ENCODE assay signal across 23 mouse cellular contexts in the genomic region with DNA sequence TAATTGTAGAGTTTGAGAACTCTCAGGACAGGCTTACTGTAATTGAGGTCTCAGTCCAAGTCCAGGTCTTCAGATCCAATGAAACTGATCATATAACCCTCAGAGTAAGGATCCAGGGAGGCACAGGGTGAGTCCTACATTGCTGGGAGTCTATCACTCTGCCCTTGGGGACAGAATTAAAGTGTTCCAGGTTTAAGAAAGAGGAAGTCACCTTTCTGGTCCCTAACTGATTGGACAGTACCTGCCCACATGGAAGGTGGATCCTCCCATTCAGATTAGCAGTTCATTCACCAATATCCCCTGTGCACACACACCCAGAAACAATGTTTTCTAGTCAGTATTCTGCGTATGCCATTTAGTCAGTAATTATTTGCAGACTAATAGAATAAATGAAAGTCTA. TPM values are rescaled to one million over a fixed set of nuclear protein-coding genes. Genes with fewer than 3 reads are reported as not detected.
DNase-seq lines count a peak whose midpoint lies in the region; ATAC-seq and TF ChIP-seq lines count a peak whose summit lies in the region.
"Had no signal": no experiment of that assay in that cellular context is flagged by ENCODE, and none has a peak within 500 bp of the region (broad histone marks: within the 10 kb centered on the region; RNA-seq: fewer than 3 reads in every experiment).

A gene (minus strand): TSS at position 166 of the 400 bp plus-strand sequence.

- no peak for TF ChIP-seq CTCF in liver, postnatal 0 days (IDR thresholded peaks at IDR 0.05; ENCODE audit: low read depth)
- no peak for TF ChIP-seq CTCF in olfactory bulb, adult 2 months (IDR thresholded peaks at IDR 0.05; ENCODE audit: insufficient read depth, low read depth, low read length)

- TF ChIP-seq EP300 in liver, postnatal 0 days (IDR thresholded peaks at IDR 0.05; ENCODE audit: low read depth): no peak

- WGBS in hindbrain, embryonic 13.5 days: 88% methylated on average over 1 of the region's 1 CpGs
- WGBS in hindbrain, embryonic 14.5 days: 93% methylated on average over 1 of the region's 1 CpGs
- WGBS in liver, postnatal 0 days (ENCODE audit: insufficient replicate concordance): 74% methylated on average over 1 of the region's 1 CpGs
- 94% methylated on average over 1 of the region's 1 CpGs for WGBS in liver, embryonic 11.5 days
- WGBS in olfactory bulb, adult 2 months: 86% methylated on average over 1 of the region's 1 CpGs

- no peaks in the 10 kb centered on the region for H3K27me3 ChIP-seq in hindbrain, embryonic 13.5 days
- H3K27me3 ChIP-seq in hindbrain, embryonic 14.5 days (ENCODE audit: control insufficient read depth, insufficient read depth, low read length): no peaks in the 10 kb centered on the region
- no peaks in the 10 kb centered on the region for H3K27me3 ChIP-seq in liver, postnatal 0 days (ENCODE audit: insufficient read depth, low read length)
- no peaks in the 10 kb centered on the region for H3K27me3 ChIP-seq in liver, embryonic 11.5 days (replicated peaks; ENCODE audit: control insufficient read depth, insufficient read depth, low read length)
- H3K27me3 ChIP-seq: embryonic facial prominence, embryonic 13.5 days; embryonic facial prominence, embryonic 15.5 days; forebrain, embryonic 12.5 days had no signal

- ATAC-seq in hindbrain, embryonic 13.5 days (ENCODE audit: low FRiP score): no peak
- ATAC-seq in hindbrain, embryonic 14.5 days (ENCODE audit: low FRiP score): no peak
- ATAC-seq in liver, postnatal 0 days: no peak
- no peak for ATAC-seq in liver, embryonic 11.5 days (replicated peaks; ENCODE audit: low FRiP score)

- H3K9me3 ChIP-seq in hindbrain, embryonic 13.5 days: no peaks in the 10 kb centered on the region
- no peaks in the 10 kb centered on the region for H3K9me3 ChIP-seq in hindbrain, embryonic 14.5 days (ENCODE audit: control insufficient read depth, low read length)
- no peaks in the 10 kb centered on the region for H3K9me3 ChIP-seq in liver, postnatal 0 days (ENCODE audit: low read length)
- H3K9me3 ChIP-seq in liver, embryonic 11.5 days (ENCODE audit: control insufficient read depth, low read length): no peaks in the 10 kb centered on the region
- H3K9me3 ChIP-seq: embryonic facial prominence, embryonic 13.5 days; embryonic facial prominence, embryonic 15.5 days; forebrain, embryonic 10.5 days; forebrain, embryonic 12.5 days had no signal

- no peak within 1 kb of the TSS for H3K4me2 ChIP-seq in hindbrain, embryonic 13.5 days
- no peak within 1 kb of the TSS for H3K4me2 ChIP-seq in hindbrain, embryonic 14.5 days (replicated peaks)
- H3K4me2 ChIP-seq in liver, postnatal 0 days (ENCODE audit: low read depth, low read length): no peak within 1 kb of the TSS
- no peak within 1 kb of the TSS for H3K4me2 ChIP-seq in liver, embryonic 11.5 days
- H3K4me2 ChIP-seq: embryonic facial prominence, embryonic 13.5 days; embryonic facial prominence, embryonic 15.5 days; forebrain, embryonic 12.5 days had no signal

- H3K27ac ChIP-seq in hindbrain, embryonic 13.5 days: no peak within 1 kb of the TSS
- no peak within 1 kb of the TSS for H3K27ac ChIP-seq in hindbrain, embryonic 14.5 days
- no peak within 1 kb of the TSS for H3K27ac ChIP-seq in liver, postnatal 0 days (ENCODE audit: low read depth)
- no peak within 1 kb of the TSS for H3K27ac ChIP-seq in liver, embryonic 11.5 days (ENCODE audit: low read depth, low read length)
- no peak within 1 kb of the TSS for H3K27ac ChIP-seq in olfactory bulb, adult 2 months (ENCODE audit: insufficient read depth, low read depth, low read length)
- H3K27ac ChIP-seq: embryonic facial prominence, embryonic 13.5 days; embryonic facial prominence, embryonic 15.5 days; forebrain, embryonic 10.5 days; forebrain, embryonic 12.5 days had no signal

- no peaks in the 10 kb centered on the region for H3K4me1 ChIP-seq in hindbrain, embryonic 13.5 days (replicated peaks)
- H3K4me1 ChIP-seq in hindbrain, embryonic 14.5 days (replicated peaks; ENCODE audit: control insufficient read depth, insufficient read depth, low read length): no peaks in the 10 kb centered on the region
- H3K4me1 ChIP-seq in liver, postnatal 0 days (ENCODE audit: insufficient read depth): no peaks in the 10 kb centered on the region
- no peaks in the 10 kb centered on the region for H3K4me1 ChIP-seq in liver, embryonic 11.5 days (replicated peaks; ENCODE audit: control insufficient read depth, insufficient read depth, low read length)
- no peaks in the 10 kb centered on the region for H3K4me1 ChIP-seq in olfactory bulb, adult 2 months (ENCODE audit: control insufficient read depth, insufficient read depth, low read length)
- H3K4me1 ChIP-seq: embryonic facial prominence, embryonic 13.5 days; embryonic facial prominence, embryonic 15.5 days; forebrain, embryonic 10.5 days; forebrain, embryonic 12.5 days had no signal

- no peaks in the 10 kb centered on the region for H3K36me3 ChIP-seq in hindbrain, embryonic 13.5 days
- H3K36me3 ChIP-seq in hindbrain, embryonic 14.5 days (replicated peaks; ENCODE audit: control insufficient read depth, insufficient read depth): no peaks in the 10 kb centered on the region
- no peaks in the 10 kb centered on the region for H3K36me3 ChIP-seq in liver, postnatal 0 days (replicated peaks; ENCODE audit: insufficient read depth, low read length)
- no peaks in the 10 kb centered on the region for H3K36me3 ChIP-seq in liver, embryonic 11.5 days (ENCODE audit: control insufficient read depth, insufficient read depth, low read length)
- H3K36me3 ChIP-seq: embryonic facial prominence, embryonic 13.5 days; embryonic facial prominence, embryonic 15.5 days; forebrain, embryonic 10.5 days; forebrain, embryonic 12.5 days had no signal

- DNase-seq in hindbrain, embryonic 14.5 days (ENCODE audit: low spot score): no peak
- DNase-seq in liver, postnatal 0 days: no peak
- DNase-seq in liver, embryonic 11.5 days (ENCODE audit: low spot score): no peak
- DNase-seq in testis, postnatal 14 days (ENCODE audit: low spot score): no peak
- no peak for DNase-seq in kidney, postnatal 4 days
- DNase-seq: adrenal gland, adult 2 months; adrenal gland, postnatal 10 days; adrenal gland, postnatal 25 days; cerebellum, adult 18-20 months; cerebellum, adult 8-10 months; cerebellum, postnatal 14 days; cerebellum, postnatal 36 days had no signal

- no peak within 1 kb of the TSS for H3K4me3 ChIP-seq in hindbrain, embryonic 13.5 days
- H3K4me3 ChIP-seq in hindbrain, embryonic 14.5 days (replicated peaks; ENCODE audit: low read length): no peak within 1 kb of the TSS
- no peak within 1 kb of the TSS for H3K4me3 ChIP-seq in liver, postnatal 0 days (ENCODE audit: low read depth, low read length)
- H3K4me3 ChIP-seq in liver, embryonic 11.5 days (ENCODE audit: low read depth, low read length): no peak within 1 kb of the TSS
- no peak within 1 kb of the TSS for H3K4me3 ChIP-seq in olfactory bulb, adult 2 months (ENCODE audit: insufficient read depth, low read depth, low read length)
- H3K4me3 ChIP-seq: embryonic facial prominence, embryonic 13.5 days; embryonic facial prominence, embryonic 15.5 days; erythroblast, embryonic 14.5 days; forebrain, embryonic 10.5 days; forebrain, embryonic 12.5 days had no signal

- no peak for TF ChIP-seq POLR2A in olfactory bulb, adult 2 months (IDR thresholded peaks at IDR 0.05; ENCODE audit: insufficient read depth, low read depth, low read length)

- 0 out of 2 replicates have a peak within 1 kb of the TSS, but pooled peaks have one; percentile 5 for H3K9ac ChIP-seq in hindbrain, embryonic 13.5 days
- no peak within 1 kb of the TSS for H3K9ac ChIP-seq in hindbrain, embryonic 14.5 days
- no peak within 1 kb of the TSS for H3K9ac ChIP-seq in liver, postnatal 0 days (replicated peaks)
- no peak within 1 kb of the TSS for H3K9ac ChIP-seq in liver, embryonic 11.5 days (ENCODE audit: low read depth, low read length)
- H3K9ac ChIP-seq: embryonic facial prominence, embryonic 13.5 days; embryonic facial prominence, embryonic 15.5 days; forebrain, embryonic 12.5 days had no signal

RNA-seq across cellular contexts. Expression of the gene that starts here (rescaled TPM):
- not detected in 2 replicates for polyA plus RNA-seq in hindbrain, embryonic 13.5 days (2015; fragmentation: Nextera tagmentation; extraction: Ambion mirVana)
- not detected in 2 replicates for polyA plus RNA-seq in hindbrain, embryonic 14.5 days (2014; fragmentation: Nextera tagmentation; extraction: Ambion mirVana)
- polyA plus RNA-seq in liver, postnatal 0 days (2015; fragmentation: Nextera tagmentation; extraction: Ambion mirVana): 29.5 and 32.4 TPM in 2 replicates
- polyA plus RNA-seq in liver, embryonic 11.5 days (2014; fragmentation: Nextera tagmentation; extraction: Ambion mirVana): not detected in 2 replicates
- not detected in 2 replicates for polyA plus RNA-seq in olfactory bulb, adult 2 months (2012; ENCODE audit: insufficient read depth, insufficient read length, low replicate concordance, missing spikeins)
- polyA plus RNA-seq: adrenal gland, adult 2 months; brain, embryonic 14.5 days; C2C12; embryonic facial prominence, embryonic 11.5 days; embryonic facial prominence, embryonic 13.5 days; erythroblast, embryonic 14.5 days; forebrain, embryonic 10.5 days; forebrain, embryonic 12.5 days; forebrain, embryonic 14.5 days had no signal
